Mouse (Mus musculus) liver, adult 2 months (tissue): ENCODE data around the gene Dmbt1. TPM values are rescaled to one million over a fixed set of nuclear protein-coding genes. Genes with fewer than 3 reads are reported as not detected.
"Not testable (repeated sequence)": the region's sequence is repeated elsewhere in the genome, so short reads cannot be mapped to it uniquely, and the experiment has no call there.

Source experiments
- DNase-seq: peaks from one replicate; pipeline ENCODE4 v3.0.0-alpha.2; 2011; ENCODE audit warnings: low read depth, low spot score; ENCODE audit errors: extremely low read depth
- H3K27ac ChIP-seq: fragments of 200-500 bp; replicated peaks from 2 replicates; pipeline ENCODE4 v1.5.1; 2012; ENCODE audit warnings: low read depth, mild to moderate bottlenecking, control low read depth, inconsistent platforms, low read length; ENCODE audit not compliant: insufficient read depth
- H3K27me3 ChIP-seq: fragments of 200-500 bp; 2 replicates; pipeline ENCODE4 v1.6.1; 2012; ENCODE audit warnings: mild to moderate bottlenecking, moderate library complexity, low read length, inconsistent platforms; ENCODE audit not compliant: control insufficient read depth, insufficient read depth
- H3K36me3 ChIP-seq: fragments of 200-500 bp; 2 replicates; pipeline ENCODE4 v1.6.1; 2012; ENCODE audit warnings: low read length, inconsistent platforms; ENCODE audit not compliant: control insufficient read depth, insufficient read depth
- H3K4me1 ChIP-seq: fragments of 200-500 bp; 2 replicates; pipeline ENCODE4 v1.6.1; 2011; ENCODE audit warnings: low read length; ENCODE audit not compliant: control insufficient read depth, insufficient read depth
- H3K4me3 ChIP-seq: fragments of 200-500 bp; 2 replicates; pipeline ENCODE4 v1.5.1; 2011; ENCODE audit warnings: low read depth, mild to moderate bottlenecking, control low read depth, low read length, moderate library complexity; ENCODE audit not compliant: insufficient read depth
- H3K79me2 ChIP-seq: fragments of 200-500 bp; 2 replicates; pipeline ENCODE4 v1.6.1; 2012; ENCODE audit warnings: inconsistent platforms, mild to moderate bottlenecking, low read length, moderate library complexity; ENCODE audit not compliant: control insufficient read depth, insufficient read depth
- H3K9ac ChIP-seq: fragments of 200-500 bp; 2 replicates; pipeline ENCODE4 v1.6.1; 2012; ENCODE audit warnings: low read depth, mild to moderate bottlenecking, control low read depth, inconsistent platforms, low read length
- CTCF ChIP-seq: fragments of 200-500 bp; IDR thresholded peaks from 2 replicates; pipeline ENCODE4 v1.5.1; 2011; ENCODE audit warnings: low read depth, low read length, control low read depth
- POLR2A ChIP-seq: fragments of 200-500 bp; IDR thresholded peaks from 2 replicates; pipeline ENCODE4 v1.6.1; 2011; ENCODE audit warnings: low read length, control low read depth; ENCODE audit not compliant: insufficient read depth; ENCODE audit errors: extremely low read depth
- WGBS: fragments of 180-500 bp; shearing (Covaris S2); methylation state at CpG from one replicate; pipeline ENCODE4 v1.1.7; 2018; 5-methylcytosine and 5-hydroxymethylcytosine counted together
- polyA plus RNA-seq: library from polyadenylated mRNA; depleted of rRNA; stranded (reverse); fragments of >200 nt; gene quantifications from 2 replicates; pipeline ENCODE4 v1.2.3, GENCODE M21; 2012
- total RNA-seq: library from RNA; depleted of rRNA; stranded (reverse); fragments of >200 nt; gene quantifications from 2 replicates; pipeline ENCODE4 v1.2.3, GENCODE M21; 2014

The Dmbt1 gene
- total and polyA plus RNA-seq, 2 experiments, result 0.35 to 32.1 TPM

GRCm38 (mm10) chr7:131036396-131036795, 4.5 kb downstream of the Dmbt1 start:
- no peak for TF ChIP-seq POLR2A
- no peak for TF ChIP-seq CTCF

GRCm38 (mm10) chr7:131037083-131037482, 5.2 kb downstream of the Dmbt1 start:
- Histone ChIP-seq H3K4me1 (no peaks in the 10 kb centered on the region), H3K4me3 (no peak overlapping the region), H3K27me3 (peaks cover 7% of the 10 kb centered on the region; the same call in 1 of the 2 replicates), H3K9ac (no peak overlapping the region), H3K36me3 (no peaks in the 10 kb centered on the region), H3K27ac (no peak overlapping the region), H3K79me2 (no peaks in the 10 kb centered on the region)
- 25% methylated on average over 2 of the region's 2 CpGs for WGBS
- no peak for DNase-seq
- TF ChIP-seq CTCF (no peak), POLR2A (no peak)

More at GRCm38 (mm10) chr7:131036396-131036795, 4.5 kb downstream of the Dmbt1 start:
- Histone ChIP-seq H3K4me1 (no peaks in the 10 kb centered on the region), H3K4me3 (no peak overlapping the region), H3K79me2 (no peaks in the 10 kb centered on the region), H3K36me3 (no peaks in the 10 kb centered on the region), H3K27ac (no peak overlapping the region), H3K27me3 (peaks cover 7% of the 10 kb centered on the region; the same call in 1 of the 2 replicates), H3K9ac (no peak overlapping the region)
- 79% methylated on average over 3 of the region's 3 CpGs for WGBS
- DNase-seq, result no peak

DNA sequence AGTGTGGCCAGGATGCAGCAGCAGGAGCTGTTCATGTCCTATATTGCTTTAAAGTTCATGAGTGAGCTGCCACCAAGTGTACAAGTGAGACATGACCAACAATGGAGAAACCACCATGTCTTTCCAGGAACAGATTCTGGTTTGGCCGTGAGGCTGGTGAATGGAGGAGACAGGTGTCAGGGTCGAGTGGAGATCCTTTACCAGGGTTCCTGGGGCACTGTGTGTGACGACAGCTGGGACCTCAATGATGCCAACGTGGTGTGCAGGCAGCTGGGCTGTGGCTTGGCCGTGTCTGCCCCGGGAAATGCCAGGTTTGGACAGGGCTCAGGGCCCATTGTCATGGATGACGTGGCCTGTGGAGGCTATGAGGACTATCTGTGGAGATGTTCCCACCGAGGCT, 8.9 kb downstream of the Dmbt1 start:
- DNase-seq, H3K4me3 ChIP-seq, H3K79me2 ChIP-seq, H3K27ac ChIP-seq, H3K27me3 ChIP-seq, H3K36me3 ChIP-seq, H3K4me1 ChIP-seq, H3K9ac ChIP-seq: not testable (repeated sequence)
- 83% methylated on average over 8 of the region's 8 CpGs for WGBS

DNA sequence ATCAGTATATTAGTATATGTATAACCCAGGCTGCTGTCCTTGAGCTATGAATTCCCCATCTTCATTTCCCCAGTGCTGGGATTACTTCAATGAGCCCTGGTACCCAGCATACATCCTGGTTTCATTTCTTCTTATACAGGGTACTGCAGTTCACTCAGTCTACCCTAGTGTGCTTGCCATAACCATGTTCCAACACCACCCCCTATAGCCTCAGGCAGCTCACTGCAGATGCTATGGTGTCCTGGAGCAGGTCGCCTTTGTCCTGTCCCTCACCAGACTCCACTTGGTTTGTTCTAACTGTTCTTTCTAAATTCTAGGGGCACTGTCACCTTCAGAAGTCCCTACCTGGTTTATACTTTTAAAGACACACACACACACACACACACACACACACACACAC, 10.8 kb downstream of the Dmbt1 start:
- no peak for DNase-seq

GRCm38 (mm10) chr7:131045258-131045835, 13.5 kb downstream of the Dmbt1 start:
- not testable (repeated sequence) for H3K9ac ChIP-seq, H3K4me1 ChIP-seq, H3K36me3 ChIP-seq, H3K27me3 ChIP-seq, H3K79me2 ChIP-seq, H3K27ac ChIP-seq, H3K4me3 ChIP-seq
- 29% methylated on average over 3 of the region's 3 CpGs for WGBS
- peak; percentile 11 for DNase-seq
- peak; percentile 42 for TF ChIP-seq CTCF

More for the DNA sequence above, 10.8 kb downstream of the Dmbt1 start:
- Histone ChIP-seq H3K4me1 (no peaks in the 10 kb centered on the region), H3K27ac (no peak overlapping the region), H3K9ac (no peak overlapping the region), H3K4me3 (no peak overlapping the region), H3K36me3 (no peaks in the 10 kb centered on the region), H3K27me3 (peaks cover 4% of the 10 kb centered on the region; the same call in 1 of the 2 replicates), H3K79me2 (no peaks in the 10 kb centered on the region)
- 54% methylated on average over 1 of the region's 1 CpGs for WGBS
- TF ChIP-seq CTCF (peak; percentile 49), POLR2A (no peak)

- H3K36me3 ChIP-seq, H3K27me3 ChIP-seq, H3K27ac ChIP-seq, H3K79me2 ChIP-seq, H3K9ac ChIP-seq, H3K4me1 ChIP-seq, DNase-seq, H3K4me3 ChIP-seq: not testable (repeated sequence)
- WGBS, result 82% methylated on average over 8 of the region's 8 CpGs
Measured at GRCm38 (mm10) chr7:131049829-131050228, 18.0 kb downstream of the Dmbt1 start.
